Mouse (Mus musculus) ES-Bruce4 (cell line): ENCODE data around the gene Dnajb8.

Experiments
- CTCF ChIP-seq: IDR thresholded peaks from one replicate; pipeline ENCODE4 v1.8.1; 2011; ENCODE audit warnings: low read depth, low read length
- EP300 ChIP-seq: IDR thresholded peaks from 2 replicates; pipeline ENCODE4 v1.6.1; 2011; ENCODE audit warnings: low read depth, low read length; ENCODE audit not compliant: insufficient read depth
- POLR2A ChIP-seq: IDR thresholded peaks from one replicate; pipeline ENCODE4 v1.8.1; 2011; ENCODE audit warnings: low read length; ENCODE audit not compliant: insufficient read depth

- TF ChIP-seq CTCF (no peak), EP300 (no peak), POLR2A (no peak)
Observed at GRCm38 (mm10) chr6:88200693-88201609, 21.1 kb upstream of the Dnajb8 start.
